ENCODE assay signal across 19 mouse cellular contexts in genomic region chr3:51719373-51719772, GRCm38 (mm10). TPM values are rescaled to one million over a fixed set of nuclear protein-coding genes. Genes with fewer than 3 reads are reported as not detected.
A peak's percentile ranks its signal among the peaks of the same experiment; 100 is the strongest.
DNase-seq lines count a peak whose midpoint lies in the region; ATAC-seq and TF ChIP-seq lines count a peak whose summit lies in the region.
"Had no signal": no experiment of that assay in that cellular context is flagged by ENCODE, and none has a peak within 500 bp of the region (broad histone marks: within the 10 kb centered on the region; RNA-seq: fewer than 3 reads in every experiment).

No protein-coding gene starts in this region.

- no peak for TF ChIP-seq CTCF in kidney, postnatal 0 days (IDR thresholded peaks at IDR 0.05; ENCODE audit: low read depth)
- TF ChIP-seq CTCF in lung, embryonic 14.5 days (IDR thresholded peaks at IDR 0.05; ENCODE audit: low read depth) = no peak

- H3K4me1 ChIP-seq in kidney, postnatal 0 days (replicated peaks; ENCODE audit: insufficient read depth, low read length) = peaks cover 12% of the 10 kb centered on the region
- H3K4me1 ChIP-seq in lung, embryonic 14.5 days (ENCODE audit: insufficient read depth) = peaks cover 15% of the 10 kb centered on the region
- H3K4me1 ChIP-seq in hindbrain, embryonic 11.5 days (replicated peaks; ENCODE audit: control insufficient read depth, insufficient read depth, low read length) = no peaks in the 10 kb centered on the region
- no peaks in the 10 kb centered on the region for H3K4me1 ChIP-seq in forebrain, embryonic 16.5 days (replicated peaks; ENCODE audit: control insufficient read depth, insufficient read depth, low read length)

- no peak overlapping the region for H3K27ac ChIP-seq in kidney, postnatal 0 days
- peak overlapping the region; percentile 48 for H3K27ac ChIP-seq in lung, embryonic 14.5 days (ENCODE audit: low read depth)
- no peak overlapping the region for H3K27ac ChIP-seq in hindbrain, embryonic 11.5 days (ENCODE audit: low read depth, low read length)
- no peak overlapping the region for H3K27ac ChIP-seq in forebrain, embryonic 16.5 days (ENCODE audit: low read length)
- H3K27ac ChIP-seq: embryonic facial prominence, embryonic 13.5 days; gastrocnemius, adult 2 months; heart, embryonic 10.5 days; hindbrain, postnatal 0 days; left cerebral cortex, adult 2 months; limb, embryonic 12.5 days; liver, embryonic 15.5 days; midbrain, embryonic 13.5 days had no signal

- DNase-seq in adrenal gland, adult 2 months = peak; percentile 13
- no peak for DNase-seq in adrenal gland, adult 18-20 months (ENCODE audit: low spot score in 2 of 2)
- DNase-seq in kidney, postnatal 0 days (ENCODE audit: low spot score) = peak; percentile 52
- DNase-seq in kidney, adult 11 months = no peak
- DNase-seq in lung, embryonic 14.5 days = peak; percentile 79
- no peak for DNase-seq in gastrocnemius, adult 18-20 months (ENCODE audit: low spot score)
- DNase-seq in hindbrain, embryonic 11.5 days (ENCODE audit: low spot score) = no peak
- DNase-seq: adrenal gland, postnatal 25 days; gastrocnemius, adult 2 months; thymus, adult 2 months had no signal

- 73% methylated on average over 3 of the region's 3 CpGs for WGBS in kidney, postnatal 0 days
- 51% methylated on average over 3 of the region's 3 CpGs for WGBS in lung, embryonic 14.5 days
- WGBS in hindbrain, embryonic 11.5 days = 84% methylated on average over 3 of the region's 3 CpGs
- 82% methylated on average over 3 of the region's 3 CpGs for WGBS in forebrain, embryonic 16.5 days

- H3K9ac ChIP-seq in kidney, postnatal 0 days (ENCODE audit: low read depth, low read length) = no peak overlapping the region
- H3K9ac ChIP-seq in lung, embryonic 14.5 days = no peak overlapping the region
- H3K9ac ChIP-seq in hindbrain, embryonic 11.5 days (ENCODE audit: low read depth, low read length) = no peak overlapping the region
- no peak overlapping the region for H3K9ac ChIP-seq in forebrain, embryonic 16.5 days (replicated peaks; ENCODE audit: low read depth, low read length)
- H3K9ac ChIP-seq: embryonic facial prominence, embryonic 13.5 days; limb, embryonic 12.5 days; liver, embryonic 15.5 days; midbrain, embryonic 13.5 days had no signal

- no peak for ATAC-seq in kidney, postnatal 0 days (replicated peaks; ENCODE audit: low FRiP score, low read depth)
- peak; percentile 52; the same call in 1 of the 2 replicates for ATAC-seq in lung, embryonic 14.5 days (ENCODE audit: insufficient read depth)
- ATAC-seq in hindbrain, embryonic 11.5 days (ENCODE audit: low FRiP score) = no peak
- ATAC-seq in forebrain, embryonic 16.5 days = no peak
- ATAC-seq: hindbrain, postnatal 0 days; midbrain, embryonic 13.5 days had no signal

- no peaks in the 10 kb centered on the region for H3K27me3 ChIP-seq in kidney, postnatal 0 days (ENCODE audit: insufficient read depth, low read length)
- H3K27me3 ChIP-seq in lung, embryonic 14.5 days (ENCODE audit: insufficient read depth, low read length) = no peaks in the 10 kb centered on the region
- H3K27me3 ChIP-seq in hindbrain, embryonic 11.5 days (ENCODE audit: control insufficient read depth, insufficient read depth, low read length) = no peaks in the 10 kb centered on the region
- H3K27me3 ChIP-seq in forebrain, embryonic 16.5 days (replicated peaks; ENCODE audit: control insufficient read depth, insufficient read depth, low read length) = no peaks in the 10 kb centered on the region
- H3K27me3 ChIP-seq: embryonic facial prominence, embryonic 13.5 days; liver, embryonic 15.5 days; midbrain, embryonic 13.5 days had no signal

- no peak overlapping the region for H3K4me2 ChIP-seq in kidney, postnatal 0 days (ENCODE audit: low read length)
- H3K4me2 ChIP-seq in lung, embryonic 14.5 days = no peak overlapping the region
- no peak overlapping the region for H3K4me2 ChIP-seq in hindbrain, embryonic 11.5 days (replicated peaks; ENCODE audit: low read depth, low read length)
- no peak overlapping the region for H3K4me2 ChIP-seq in forebrain, embryonic 16.5 days (ENCODE audit: low read length)
- H3K4me2 ChIP-seq: embryonic facial prominence, embryonic 13.5 days; limb, embryonic 12.5 days; liver, embryonic 15.5 days; midbrain, embryonic 13.5 days had no signal

- no peaks in the 10 kb centered on the region for H3K9me3 ChIP-seq in kidney, postnatal 0 days (replicated peaks; ENCODE audit: low read length)
- no peaks in the 10 kb centered on the region for H3K9me3 ChIP-seq in lung, embryonic 14.5 days (ENCODE audit: low read depth, low read length)
- no peaks in the 10 kb centered on the region for H3K9me3 ChIP-seq in hindbrain, embryonic 11.5 days (ENCODE audit: control insufficient read depth, low read length)
- H3K9me3 ChIP-seq in forebrain, embryonic 16.5 days (ENCODE audit: control insufficient read depth, low read length) = no peaks in the 10 kb centered on the region
- H3K9me3 ChIP-seq: embryonic facial prominence, embryonic 13.5 days; heart, embryonic 10.5 days; limb, embryonic 12.5 days; liver, embryonic 15.5 days; midbrain, embryonic 13.5 days had no signal

- no peak overlapping the region for H3K4me3 ChIP-seq in kidney, postnatal 0 days (replicated peaks; ENCODE audit: low read depth, low read length)
- H3K4me3 ChIP-seq in lung, embryonic 14.5 days (ENCODE audit: low read depth, low read length) = no peak overlapping the region
- H3K4me3 ChIP-seq in hindbrain, embryonic 11.5 days (ENCODE audit: low read depth, low read length) = no peak overlapping the region
- no peak overlapping the region for H3K4me3 ChIP-seq in forebrain, embryonic 16.5 days (replicated peaks; ENCODE audit: low read length)
- H3K4me3 ChIP-seq: embryonic facial prominence, embryonic 13.5 days; gastrocnemius, adult 2 months; heart, embryonic 10.5 days; left cerebral cortex, adult 2 months; limb, embryonic 12.5 days; liver, embryonic 15.5 days; midbrain, embryonic 13.5 days had no signal

- no peaks in the 10 kb centered on the region for H3K36me3 ChIP-seq in kidney, postnatal 0 days (ENCODE audit: insufficient read depth, low read length)
- no peaks in the 10 kb centered on the region for H3K36me3 ChIP-seq in lung, embryonic 14.5 days (ENCODE audit: insufficient read depth)
- no peaks in the 10 kb centered on the region for H3K36me3 ChIP-seq in hindbrain, embryonic 11.5 days (ENCODE audit: control insufficient read depth, insufficient read depth, low read length)
- no peaks in the 10 kb centered on the region for H3K36me3 ChIP-seq in forebrain, embryonic 16.5 days (ENCODE audit: control insufficient read depth, insufficient read depth)
- H3K36me3 ChIP-seq: embryonic facial prominence, embryonic 13.5 days; heart, embryonic 10.5 days; limb, embryonic 12.5 days; liver, embryonic 15.5 days; midbrain, embryonic 13.5 days had no signal

RNA-seq across cellular contexts. Expression of gene Mgst2, which starts 59.2 kb away (rescaled TPM):
- 100 to 1,000 TPM; 189 to 200 TPM for total RNA-seq in adrenal gland, adult 2 months (2021)
- 2.6 and 3.3 TPM in 2 replicates for polyA plus RNA-seq in adrenal gland, adult 2 months (2012; rRNA removed)
- 100 to 1,000 TPM; 102 to 181 TPM for total RNA-seq in adrenal gland, adult 18-20 months (2021)
- polyA plus RNA-seq in kidney, postnatal 0 days (2015; fragmentation: Nextera tagmentation; extraction: Ambion mirVana) = 1.6 and 1.8 TPM in 2 replicates
- polyA plus RNA-seq in lung, embryonic 14.5 days (2014; fragmentation: Nextera tagmentation; extraction: Ambion mirVana) = 1.8 and 1.9 TPM in 2 replicates
- under 1 TPM in 1 of 2 experiments, not detected in 1; 0.37 TPM for total RNA-seq in gastrocnemius, adult 18-20 months (2021)
- polyA plus RNA-seq in hindbrain, embryonic 11.5 days (2014; fragmentation: Nextera tagmentation; extraction: Ambion mirVana) = 0.09 TPM in 1 of 2 replicates, not detected in the other
- 0.27 and 0.56 TPM in 2 replicates for polyA plus RNA-seq in forebrain, embryonic 16.5 days (2015; fragmentation: Nextera tagmentation; extraction: Ambion mirVana)
- total RNA-seq: hindbrain, postnatal 0 days; layer of hippocampus, adult 18-20 months; left cerebral cortex, adult 2 months had no signal

Comparison
In these comparisons a context has a peak if more than half of its experiments do, and no peak if none do; other contexts are left out.
1. DNase-seq: peak in adrenal gland, adult 2 months (single experiment), kidney, postnatal 0 days (single experiment) and lung, embryonic 14.5 days (single experiment); none in adrenal gland, adult 18-20 months (0 of 2), kidney, adult 11 months (single experiment), gastrocnemius, adult 18-20 months (single experiment) and hindbrain, embryonic 11.5 days (single experiment).